Mouse (Mus musculus): ENCODE data around the gene Clec12a.
A peak's percentile ranks its signal among the peaks of the same experiment; 100 is the strongest.
"Not testable (repeated sequence)": the region's sequence is repeated elsewhere in the genome, so short reads cannot be mapped to it uniquely, and the experiment has no call there.

The Clec12a gene

DNA sequence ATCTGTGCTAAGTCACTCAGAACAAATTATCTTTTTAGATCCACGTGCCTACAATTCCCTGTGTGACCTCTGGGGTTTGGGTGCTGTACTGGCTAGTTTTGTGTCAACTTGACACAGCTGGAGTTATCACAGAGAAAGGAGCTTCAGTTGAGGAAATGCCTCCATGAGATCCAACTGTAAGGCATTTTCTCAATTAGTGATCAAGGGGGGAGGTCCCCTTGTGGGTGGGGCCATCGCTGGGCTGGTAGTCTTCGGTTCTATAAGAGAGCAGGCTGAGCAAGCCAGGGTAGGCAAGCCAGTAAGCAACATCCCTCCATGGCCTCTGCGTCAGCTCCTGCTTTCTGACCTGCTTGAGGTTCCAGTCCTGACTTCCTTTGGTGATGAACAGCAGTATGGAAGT, at the start of gene Clec12a:
Gene Clec12a, plus strand, starts transcription at position 301 of the 400 bp plus-strand sequence.
- not testable (repeated sequence) for DNase-seq (ENCODE audit: low spot score in 2 of 2)

DNA sequence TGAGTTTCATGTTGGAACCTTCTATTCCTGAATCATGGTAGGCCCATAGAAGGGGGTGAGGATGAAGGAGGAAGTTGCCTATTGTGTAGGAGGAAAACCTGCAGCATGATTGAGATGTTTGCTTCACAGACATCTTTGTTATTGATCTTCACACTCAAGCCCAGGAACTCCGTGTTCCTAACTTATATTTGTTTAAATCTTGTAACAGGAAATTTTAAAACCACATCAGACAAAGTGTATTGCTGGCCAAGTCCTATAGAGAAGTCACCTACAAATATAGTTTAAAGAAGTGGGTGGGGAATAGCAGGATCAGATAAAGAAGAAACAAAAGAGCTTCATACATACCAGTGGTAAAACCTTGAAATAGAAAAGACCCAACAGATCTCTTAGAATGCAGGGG, 38.3 kb upstream of the Clec12a start:
- no peak for DNase-seq (ENCODE audit: low spot score in 2 of 2)

DNA sequence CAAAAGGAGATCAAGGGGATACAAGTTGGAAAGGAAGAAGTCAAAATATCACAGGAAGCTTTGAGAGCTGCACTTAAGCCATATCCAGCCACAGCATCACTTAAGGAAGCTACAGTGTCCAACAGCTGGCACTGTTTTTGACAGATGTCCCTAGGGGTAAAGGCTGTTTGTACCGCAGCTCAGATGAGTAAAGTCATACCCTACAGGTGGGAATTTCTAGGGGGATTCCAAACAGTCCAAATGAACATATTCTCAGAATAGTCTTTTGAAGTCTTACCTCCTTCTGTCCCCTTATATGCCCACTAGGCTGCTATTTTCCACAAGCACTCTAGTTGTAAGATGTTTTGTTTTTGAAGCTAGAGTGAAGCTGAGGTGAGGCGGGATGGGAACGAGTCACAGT, 30.0 kb upstream of the Clec12a start:
- no peak for DNase-seq (ENCODE audit: low spot score in 2 of 2)

DNA sequence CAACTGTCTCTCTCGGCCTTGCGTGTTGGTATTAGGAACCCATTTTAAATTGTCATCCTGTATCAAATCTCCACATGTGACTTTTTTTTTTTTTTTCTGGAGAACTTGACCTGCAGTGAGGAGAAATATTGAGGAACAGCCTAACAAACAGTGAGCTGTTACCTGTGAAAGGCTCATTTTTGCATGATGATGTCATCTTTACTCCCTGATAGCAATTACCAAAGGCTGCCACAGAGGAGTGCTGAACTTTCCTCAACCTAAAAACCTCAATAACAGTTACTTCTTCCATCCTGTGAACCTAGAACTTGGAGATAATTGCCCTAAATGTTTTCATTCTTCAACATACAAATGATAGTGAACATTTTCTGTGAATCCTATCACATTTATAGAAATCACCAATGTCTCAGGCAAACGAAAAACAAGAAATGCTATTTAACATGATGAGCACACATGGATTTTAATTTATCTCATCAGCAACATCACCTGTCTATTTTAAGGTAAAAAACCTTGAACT, 27.8 kb upstream of the Clec12a start:
- DNase-seq (ENCODE audit: low spot score in 2 of 2): no peak

DNA sequence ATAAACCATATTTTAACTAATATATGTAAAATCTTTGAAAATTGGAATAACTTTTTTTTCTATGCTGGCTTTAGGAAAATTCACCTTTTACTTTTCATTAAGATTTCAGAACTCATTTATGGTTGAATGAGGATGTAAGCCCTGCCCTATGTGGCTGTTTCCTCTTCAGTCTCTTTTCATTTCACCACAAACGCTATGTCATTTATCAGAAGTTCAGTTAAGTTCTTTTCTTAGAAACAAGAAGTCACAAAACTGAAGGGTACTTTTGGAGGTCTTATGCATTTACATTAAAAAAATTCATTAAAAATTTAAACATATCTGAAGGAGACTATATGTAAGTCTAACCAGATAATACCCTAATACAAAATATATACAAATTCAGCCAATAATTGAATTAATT, 26.8 kb upstream of the Clec12a start:
- DNase-seq (ENCODE audit: low spot score in 2 of 2): no peak

DNA sequence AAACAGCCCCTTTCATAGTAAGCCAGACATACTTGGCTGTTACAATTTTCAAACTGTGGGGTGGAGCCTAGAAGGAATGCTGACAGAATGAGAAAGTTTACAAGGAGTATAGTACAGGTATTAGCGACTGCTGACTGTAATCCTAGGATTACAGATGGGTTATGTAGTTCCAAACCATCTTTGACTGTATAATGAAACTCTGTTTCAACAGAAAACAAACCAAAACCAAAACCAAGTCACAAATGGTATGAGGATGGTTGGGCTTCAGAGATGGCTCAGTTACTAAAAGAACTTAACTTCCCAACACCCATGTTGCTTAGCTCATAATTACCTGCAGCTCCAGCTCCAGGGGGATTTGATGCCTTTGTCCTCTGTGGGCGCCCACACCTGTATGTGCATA, 26.0 kb upstream of the Clec12a start:
- DNase-seq (ENCODE audit: low spot score in 2 of 2): no peak

DNA sequence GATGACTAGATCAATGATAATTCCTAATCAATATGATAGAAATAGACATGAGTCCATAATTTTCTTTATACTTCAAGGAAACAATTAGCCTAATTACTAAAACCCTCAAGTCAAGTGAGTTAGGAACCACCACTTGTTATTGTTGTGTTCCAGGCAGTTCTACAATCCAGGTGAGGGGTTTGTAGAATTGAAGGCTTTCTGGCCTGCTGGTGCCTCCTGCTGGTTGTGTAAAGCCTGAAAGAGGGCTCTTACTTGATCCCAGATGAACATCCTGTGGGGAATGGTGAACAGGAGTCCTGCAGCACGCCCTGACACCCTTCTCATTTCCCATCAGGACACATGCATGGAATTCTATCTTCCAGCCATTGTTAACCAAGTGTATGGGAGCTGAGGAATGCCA, 24.1 kb upstream of the Clec12a start:
- DNase-seq (ENCODE audit: low spot score in 2 of 2): no peak

DNA sequence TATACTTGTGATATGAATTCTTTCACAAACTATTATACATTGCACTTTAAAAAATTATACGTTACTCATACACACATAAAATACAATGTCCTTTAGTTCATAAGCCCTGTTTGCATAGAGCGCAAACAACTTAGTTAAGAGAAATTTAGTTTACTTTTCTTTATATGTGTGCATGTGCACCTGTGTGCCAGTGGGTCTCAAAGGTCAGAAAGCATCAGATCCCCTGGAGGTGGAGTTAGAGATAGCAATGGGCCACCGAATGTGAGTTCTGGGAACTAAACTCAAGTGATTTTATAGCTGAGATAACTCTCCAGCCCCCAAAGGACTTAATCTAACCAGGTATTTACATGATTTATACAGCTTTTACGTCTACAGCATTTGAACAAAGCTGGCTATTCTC, 23.2 kb upstream of the Clec12a start:
- no peak for DNase-seq (ENCODE audit: low spot score in 2 of 2)

DNA sequence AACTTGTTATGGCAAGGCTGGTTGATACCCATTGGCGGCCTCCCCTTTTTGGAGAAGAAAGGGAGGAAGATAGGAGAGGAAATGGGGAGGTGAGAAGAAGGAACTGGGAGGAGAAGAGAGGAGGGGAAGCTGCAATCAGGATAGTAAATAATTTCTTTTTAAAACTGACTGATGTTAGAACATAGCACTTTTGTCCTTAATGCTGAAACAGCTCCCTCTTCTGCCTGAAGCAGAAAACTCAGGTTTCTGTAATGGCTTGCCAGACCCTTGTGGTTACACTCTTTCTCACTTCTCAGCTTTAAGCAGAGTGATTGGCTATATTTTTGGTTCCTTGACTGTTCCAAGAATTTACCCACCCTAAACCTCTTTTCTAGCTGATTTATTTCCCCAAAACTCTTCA, 16.5 kb upstream of the Clec12a start:
- DNase-seq (ENCODE audit: low spot score in 2 of 2): no peak

DNA sequence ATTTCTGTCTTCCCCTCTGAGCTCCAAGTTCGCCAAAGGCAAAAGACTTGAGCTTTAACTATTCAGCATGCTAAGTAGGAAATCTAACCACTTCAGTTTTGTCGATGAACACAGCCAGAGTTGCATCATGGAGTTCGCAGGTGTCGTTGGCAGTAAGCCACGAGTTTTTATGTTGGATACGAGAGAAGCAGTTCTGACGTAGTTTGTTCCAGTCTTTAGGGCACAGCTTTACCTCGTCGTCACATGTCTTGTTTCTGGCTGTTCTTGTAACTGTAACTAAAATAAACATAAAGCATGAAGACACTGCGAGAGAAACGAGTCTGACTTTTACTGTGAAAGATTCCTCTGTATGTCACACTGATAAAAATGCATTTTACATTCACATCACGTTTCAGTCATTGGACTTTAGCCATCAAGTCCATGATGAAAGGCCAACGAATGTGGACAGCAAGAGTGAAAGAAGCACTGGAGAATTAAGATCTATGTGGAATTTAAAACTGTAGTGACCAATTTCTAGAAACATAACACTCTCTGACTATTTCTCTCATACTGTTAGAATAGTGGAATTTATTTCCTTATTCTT, 15.8 kb upstream of the Clec12a start:
- no peak for DNase-seq (ENCODE audit: low spot score in 2 of 2)

DNA sequence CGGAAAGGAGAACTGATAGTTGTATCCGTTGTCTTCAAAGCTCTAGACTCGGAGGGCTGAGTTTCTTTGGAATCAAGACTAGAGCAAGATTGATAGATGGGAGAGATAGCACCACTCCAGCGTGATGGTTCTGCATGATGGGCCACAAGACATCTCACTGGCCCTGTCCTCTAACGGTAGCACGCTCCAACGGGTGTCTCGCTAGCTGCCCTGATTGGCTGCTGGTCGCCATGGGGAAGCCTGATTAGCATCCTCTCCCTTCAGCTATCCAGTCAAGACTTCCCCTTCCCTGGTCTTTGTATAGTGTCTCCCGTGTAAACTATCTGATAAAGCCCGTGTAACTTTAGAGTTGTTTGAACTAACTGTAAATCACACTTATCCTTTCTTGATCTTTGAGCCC, 10.9 kb upstream of the Clec12a start, which contains the start of gene 4922502D21Rik:
Gene 4922502D21Rik, minus strand, starts transcription at position 187 of the 400 bp plus-strand sequence.
- DNase-seq (ENCODE audit: low spot score in 2 of 2): no peak

DNA sequence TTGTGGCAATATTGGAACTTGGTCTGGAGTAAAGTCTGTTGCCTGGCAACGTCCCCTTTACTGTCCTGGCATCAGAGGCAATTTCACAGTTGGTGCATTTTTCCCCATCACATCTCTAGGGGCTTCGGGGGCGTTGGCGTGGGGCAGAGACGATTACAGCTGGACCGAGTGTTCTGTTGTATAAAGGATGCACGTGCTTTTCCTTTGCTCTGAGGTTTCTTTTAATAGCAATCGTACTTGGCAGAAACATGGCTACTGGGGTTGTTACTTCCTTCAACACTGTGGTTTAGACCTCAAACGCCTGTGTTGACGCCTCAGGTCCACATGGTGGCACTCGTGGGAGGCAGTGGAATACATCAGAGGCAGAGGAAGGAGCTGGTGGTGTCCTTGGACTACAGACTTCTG, 8.8 kb upstream of the Clec12a start:
- peak; percentile 45 to 47 for DNase-seq (ENCODE audit: low spot score in 2 of 2)

DNA sequence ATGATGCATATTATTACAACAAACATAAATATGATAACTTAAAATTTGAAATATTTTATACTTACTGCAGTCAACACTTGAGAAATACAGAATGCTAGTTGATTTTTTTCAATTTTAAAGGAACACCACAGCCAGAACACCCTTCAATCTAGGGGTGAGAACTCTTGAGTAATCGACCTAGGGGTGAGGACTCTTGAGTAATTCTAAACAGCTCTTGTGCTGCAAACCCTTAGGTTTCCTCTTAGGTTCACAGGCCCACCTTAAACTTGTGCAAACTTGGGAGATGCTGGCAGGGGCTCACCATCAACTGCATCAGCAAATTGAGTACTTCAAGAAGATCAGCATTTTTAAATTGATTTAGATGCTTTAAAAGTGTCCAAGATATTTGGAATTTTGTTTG, 4.7 kb upstream of the Clec12a start:
- no peak for DNase-seq (ENCODE audit: low spot score in 2 of 2)

DNA sequence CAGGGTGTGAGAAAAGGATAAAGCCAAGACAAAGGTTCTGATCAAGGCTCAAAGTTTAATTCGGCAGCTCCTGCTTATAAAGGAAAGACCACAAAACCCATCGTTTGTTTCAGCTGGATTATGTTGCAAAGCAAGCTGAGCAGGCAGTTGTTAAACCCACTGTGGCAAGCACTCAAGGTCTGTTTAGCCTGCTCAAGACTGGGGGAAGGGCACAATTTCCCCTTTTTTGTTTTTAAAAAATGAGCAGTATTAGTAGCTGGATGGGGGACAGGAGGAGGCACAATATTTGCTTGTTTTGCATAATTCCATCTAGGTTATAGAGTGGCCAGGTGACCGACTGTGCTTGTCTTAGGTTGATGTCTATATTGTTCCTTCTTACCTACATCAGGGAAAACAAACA, 1.9 kb downstream of the Clec12a start:
- no peak for DNase-seq (ENCODE audit: low spot score in 2 of 2)

DNA sequence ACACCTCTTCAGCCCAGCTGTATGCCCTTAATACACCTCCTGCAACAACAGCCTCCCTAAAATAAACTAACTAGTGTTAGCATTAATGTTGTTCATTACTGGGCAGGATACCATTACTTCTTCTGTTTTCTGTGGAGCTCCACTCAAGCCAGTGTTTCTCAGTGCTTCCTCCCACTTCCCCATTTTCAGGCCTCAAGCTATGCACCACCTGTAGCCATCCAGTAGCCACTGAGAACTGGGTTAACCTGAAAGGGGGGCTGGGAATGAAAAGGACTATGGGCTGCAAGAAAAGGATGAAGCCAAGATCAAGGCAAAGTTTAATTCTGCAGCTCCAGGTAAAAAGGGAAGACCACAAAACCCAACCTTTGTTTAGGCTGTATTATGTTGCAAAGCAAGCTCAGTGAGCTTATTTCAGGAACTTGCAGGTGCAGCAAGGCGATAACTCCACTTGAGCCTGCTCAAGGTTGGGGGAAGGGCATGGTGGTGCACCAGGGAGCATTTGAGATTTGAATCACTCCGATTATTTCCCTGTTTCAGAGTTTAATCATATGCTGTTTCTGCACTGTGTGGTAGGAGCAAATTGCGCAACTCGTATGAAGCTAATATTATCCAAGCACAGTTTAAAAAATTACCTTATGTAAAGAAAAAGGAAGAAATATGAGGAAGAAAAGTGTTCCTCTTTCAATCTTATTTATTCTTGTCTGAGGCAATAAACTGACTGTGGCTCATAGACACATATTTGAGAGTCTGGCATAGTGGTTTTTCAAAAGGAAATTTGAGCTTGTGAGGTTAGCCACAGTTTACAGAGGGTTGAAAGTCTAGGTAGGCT, 7.2 kb downstream of the Clec12a start:
- no peak for DNase-seq (ENCODE audit: low spot score in 2 of 2)

DNA sequence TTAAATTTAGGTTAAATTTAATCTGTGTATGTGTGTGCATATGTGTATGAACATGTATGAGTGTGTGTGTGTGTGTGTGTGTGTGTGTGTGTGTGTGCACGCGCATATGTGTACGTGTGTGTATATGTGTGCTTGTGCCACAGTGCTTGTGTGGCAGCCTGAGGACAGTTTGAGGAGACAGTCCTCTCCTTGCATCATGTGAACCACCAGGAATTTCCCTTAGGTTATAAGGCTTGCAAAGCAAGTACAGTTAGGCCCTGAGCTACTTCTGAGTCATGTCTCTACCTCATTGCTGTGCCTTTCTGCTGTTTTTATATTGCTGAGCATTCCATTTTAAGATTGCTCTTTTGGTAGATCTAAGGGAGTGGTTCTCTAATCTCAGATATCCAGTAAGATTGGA, 8.6 kb downstream of the Clec12a start:
- no peak for DNase-seq (ENCODE audit: low spot score in 2 of 2)

DNA sequence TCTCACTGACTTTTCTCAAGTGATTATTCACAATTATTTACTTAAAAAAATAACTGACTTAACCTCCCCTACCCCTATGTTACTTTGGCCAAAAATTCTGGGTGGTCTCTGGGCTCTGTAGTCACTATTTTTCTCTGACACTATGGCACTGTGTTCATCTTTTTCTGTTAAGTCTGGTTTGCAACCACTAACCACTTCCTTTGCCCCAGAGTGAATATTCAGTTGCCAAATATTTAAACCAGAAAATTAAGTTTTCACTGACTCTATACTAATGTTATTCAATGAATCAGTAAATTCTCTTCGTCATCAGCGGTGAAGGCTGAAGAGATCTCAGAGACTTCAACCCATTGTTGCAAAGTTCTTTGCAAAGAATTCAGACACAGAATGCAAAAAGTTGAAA, 13.3 kb downstream of the Clec12a start:
- DNase-seq (ENCODE audit: low spot score in 2 of 2): no peak

DNA sequence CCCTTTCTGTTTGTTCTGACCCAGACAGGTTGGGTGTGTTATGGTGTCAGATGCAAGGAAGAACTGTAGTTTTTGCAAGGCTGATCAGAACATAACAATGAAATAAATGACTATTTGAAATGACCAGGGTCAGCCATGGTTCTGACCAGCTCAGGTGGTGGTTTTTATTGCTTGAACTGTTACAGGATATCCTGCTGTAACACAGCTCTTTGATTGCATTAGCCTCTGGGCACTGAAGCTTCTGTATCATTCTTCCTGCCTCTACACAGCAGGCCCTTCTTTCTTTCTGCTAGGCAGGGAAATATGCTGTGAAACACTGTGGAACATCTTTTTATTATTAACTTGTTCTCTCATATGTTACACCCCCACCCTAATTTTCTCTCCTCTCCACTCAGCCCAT, 13.9 kb downstream of the Clec12a start:
- DNase-seq (ENCODE audit: low spot score in 2 of 2): no peak

DNA sequence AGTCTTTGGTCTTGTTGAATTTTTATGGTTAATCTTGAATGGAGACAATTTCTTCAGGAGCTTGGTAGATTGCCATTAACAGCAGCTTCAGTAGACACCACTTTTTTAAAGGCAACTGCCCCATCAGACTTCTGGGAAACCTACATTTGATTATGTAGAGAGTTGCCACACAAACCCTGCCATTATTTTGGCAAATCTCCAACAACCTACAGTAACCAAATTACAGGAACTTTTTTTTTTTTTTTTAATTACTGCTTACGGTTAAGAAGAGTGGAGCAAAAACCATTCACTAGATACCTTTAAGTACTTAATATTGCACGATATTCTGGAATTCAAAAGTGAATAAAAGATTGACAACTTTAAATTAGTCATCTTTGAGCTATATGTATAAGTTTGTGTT, 17.0 kb downstream of the Clec12a start:
- DNase-seq (ENCODE audit: low spot score in 2 of 2): no peak

DNA sequence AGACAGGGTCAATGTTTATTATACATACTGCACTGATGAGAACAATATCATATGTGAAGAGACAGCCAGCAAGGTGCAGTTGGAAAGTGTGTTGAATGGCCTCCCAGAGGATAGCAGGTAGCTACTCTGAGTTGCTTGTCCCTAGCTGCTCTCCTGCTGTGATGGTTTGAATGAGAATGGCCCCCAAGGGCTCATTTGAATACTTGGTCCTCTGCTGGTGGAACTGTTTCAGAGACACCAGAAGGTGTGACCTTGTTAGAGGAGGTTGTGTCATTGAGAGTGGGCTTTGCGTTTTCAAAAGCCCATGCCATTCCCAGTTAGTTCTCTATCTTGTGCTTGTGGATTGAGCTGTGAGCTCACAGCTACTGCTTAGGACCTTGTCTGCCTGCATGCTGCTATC, 21.5 kb downstream of the Clec12a start:
- no peak for DNase-seq (ENCODE audit: low spot score in 2 of 2)

DNA sequence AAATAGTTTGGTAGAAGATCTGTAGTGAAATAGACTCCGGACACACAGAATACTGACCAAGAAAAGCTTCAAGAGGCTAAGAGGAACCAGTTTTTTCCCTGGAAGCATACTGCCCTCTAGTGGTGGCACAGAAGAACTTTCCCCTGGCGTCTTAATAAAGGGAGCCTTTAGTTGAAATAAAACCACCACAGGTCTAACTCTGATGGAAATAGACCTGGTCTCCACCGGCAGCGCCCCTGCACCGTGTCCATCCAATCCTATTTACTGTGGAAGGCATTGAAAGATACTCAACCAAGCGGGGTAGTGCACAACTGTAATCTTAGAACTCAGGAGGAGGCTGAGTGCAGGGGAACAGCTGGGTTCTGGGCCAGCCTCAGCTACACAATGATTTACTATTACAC, 23.5 kb downstream of the Clec12a start:
- DNase-seq (ENCODE audit: low spot score in 2 of 2): peak; percentile 4 to 52

DNA sequence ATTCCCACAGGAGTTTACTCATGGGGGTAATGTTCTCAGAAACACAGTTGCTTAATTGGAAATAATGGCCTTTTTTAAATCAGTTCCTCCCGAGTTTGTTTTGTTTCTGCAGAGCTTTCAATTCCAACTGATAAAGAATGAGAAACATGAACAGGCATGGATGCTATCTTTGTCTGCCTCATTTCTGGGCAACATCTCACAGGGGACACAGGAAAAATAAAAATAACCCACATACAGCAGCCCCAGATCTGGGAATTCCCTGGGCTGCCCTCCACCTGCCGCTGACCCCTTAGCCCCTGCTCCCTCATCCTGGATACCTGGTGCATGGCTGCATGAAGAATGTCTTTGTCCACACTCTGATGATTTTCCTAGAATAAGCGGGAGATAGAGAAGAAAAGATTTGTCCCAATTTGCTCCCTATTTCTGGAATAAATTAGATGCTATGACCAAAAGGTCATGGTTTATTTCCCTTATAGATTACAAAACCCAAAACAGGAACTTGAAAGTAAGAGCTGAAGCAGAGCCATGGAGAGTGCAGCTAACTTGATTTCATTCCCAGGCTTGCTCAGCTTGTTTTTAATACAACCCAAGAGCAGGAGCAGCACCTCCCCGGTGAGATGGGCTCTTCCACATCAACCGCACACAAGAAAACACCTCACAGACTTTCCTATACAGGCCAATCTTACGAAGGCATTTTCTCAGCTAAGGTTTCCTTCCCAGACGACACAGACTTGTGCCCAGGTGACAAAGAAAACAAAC, 27.1 kb downstream of the Clec12a start:
- no peak for DNase-seq (ENCODE audit: low spot score in 2 of 2)
